Mouse (Mus musculus): Measurements from ENCODE around the gene Erich6.
"Not testable (repeated sequence)": the region's sequence is repeated elsewhere in the genome, so short reads cannot be mapped to it uniquely, and the experiment has no call there.

The Erich6 gene

DNA sequence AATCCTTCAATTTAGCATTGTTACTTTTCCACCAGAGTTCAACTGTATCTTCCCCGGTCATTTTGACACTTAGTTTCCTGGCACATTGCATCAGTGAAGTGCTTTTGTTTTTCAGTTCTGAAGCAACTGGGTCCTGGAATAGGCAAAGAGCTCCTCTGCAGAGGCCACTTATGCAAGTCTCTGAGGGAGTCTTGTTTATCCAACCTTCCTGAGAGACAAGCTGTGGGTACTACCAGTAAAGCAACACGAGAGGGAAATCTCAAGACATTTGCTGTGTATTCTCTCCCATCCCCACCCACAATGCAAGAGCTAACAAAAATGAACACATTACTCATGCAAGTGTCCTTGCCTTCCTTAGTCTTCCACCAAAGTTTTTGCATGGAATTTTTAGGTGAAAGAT lies 5.3 kb downstream of the Erich6 start:
- DNase-seq = no peak

DNA sequence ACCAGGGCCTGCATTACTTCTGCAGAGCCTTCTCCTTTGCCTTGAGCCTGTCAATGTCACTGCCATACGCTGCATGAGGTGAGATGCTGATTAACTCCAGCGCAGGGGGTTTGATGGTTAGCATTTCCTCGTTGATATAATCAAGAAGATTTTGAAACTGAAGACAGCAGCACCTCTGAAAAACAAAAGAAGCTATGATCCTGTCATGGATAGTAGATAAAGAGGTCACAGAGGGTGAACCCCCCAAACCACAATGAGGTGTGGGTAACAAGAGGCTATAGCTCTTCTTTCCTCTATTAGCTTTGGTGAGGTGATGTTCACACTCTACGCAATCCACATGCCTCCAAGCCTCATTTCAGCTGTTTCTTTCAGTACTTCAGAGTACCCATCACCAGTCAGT lies 12.0 kb downstream of the Erich6 start:
- DNase-seq = no peak

DNA sequence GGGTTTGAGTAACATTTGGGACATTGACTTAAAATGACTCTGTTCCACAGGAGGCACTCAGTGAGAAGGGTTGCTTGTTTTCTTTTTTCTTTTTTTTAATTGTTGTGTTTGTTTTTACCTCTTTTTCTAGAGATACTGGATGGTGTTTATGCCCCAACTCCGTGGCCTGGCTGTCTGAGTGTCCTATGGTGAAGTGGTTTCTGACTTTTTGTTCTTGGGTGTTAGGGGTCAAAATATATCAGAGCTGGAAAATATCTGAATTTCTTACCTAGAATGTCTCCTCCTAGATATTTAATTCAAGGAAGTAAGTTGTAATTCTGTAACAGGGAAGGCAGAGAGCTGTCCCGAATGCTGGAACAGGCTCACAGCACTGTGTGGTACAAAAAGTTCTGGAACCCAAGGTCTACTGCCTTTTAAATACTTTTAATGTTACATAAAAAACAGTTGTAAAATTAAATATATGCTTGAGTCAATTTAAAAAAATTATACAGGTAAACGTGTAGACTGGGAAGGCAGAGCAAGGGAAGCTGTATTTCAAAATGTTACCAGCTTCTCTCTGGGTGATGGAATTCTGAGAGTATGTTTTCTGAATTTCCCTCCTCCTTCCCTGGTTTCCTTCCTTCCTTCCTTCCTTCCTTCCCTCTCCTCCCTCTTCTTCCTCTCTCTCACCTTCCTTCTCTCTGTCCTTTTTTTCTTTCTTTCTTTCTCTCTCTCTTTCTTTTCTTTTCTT lies 14.2 kb downstream of the Erich6 start:
- no peak for DNase-seq

DNA sequence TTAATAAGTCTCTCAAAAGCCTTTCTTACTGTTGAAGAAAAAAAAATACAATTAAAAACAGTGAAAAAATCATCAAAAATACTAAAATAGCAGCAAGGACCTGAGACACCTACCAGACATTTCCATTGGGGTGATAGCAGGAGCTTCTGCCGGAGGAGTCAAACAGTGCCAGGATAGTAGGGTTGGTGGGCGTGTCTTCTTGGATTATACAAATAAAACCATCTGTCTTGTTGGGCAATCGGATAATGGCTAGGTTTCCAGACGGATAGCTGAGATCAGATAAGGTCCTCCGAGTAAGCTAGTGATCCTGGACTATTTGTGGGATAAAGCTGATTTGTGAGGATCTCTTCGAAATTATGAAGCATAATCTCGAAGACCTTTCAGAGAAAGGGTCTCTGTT lies 15.9 kb downstream of the Erich6 start:
- no peak for DNase-seq

DNA sequence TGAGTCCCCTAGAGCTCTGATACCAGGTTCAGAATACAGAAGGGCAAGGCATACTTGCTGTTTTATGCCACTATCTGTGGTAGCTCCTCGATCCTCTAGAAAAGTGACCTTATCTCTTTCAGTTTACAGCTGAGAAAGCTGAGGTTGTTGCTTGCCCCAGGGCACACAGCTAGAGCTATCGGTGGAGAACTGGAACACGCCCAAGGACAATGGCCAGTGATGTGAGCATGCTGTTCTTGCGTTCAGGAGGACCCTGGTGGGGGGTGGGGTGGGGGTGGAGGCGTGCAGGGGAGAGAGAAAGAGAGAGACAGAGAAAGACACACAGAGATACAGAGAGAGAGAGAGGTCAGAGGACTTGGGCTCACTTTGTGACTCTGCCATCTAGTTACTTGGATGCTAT lies 27.0 kb downstream of the Erich6 start:
- DNase-seq = no peak

DNA sequence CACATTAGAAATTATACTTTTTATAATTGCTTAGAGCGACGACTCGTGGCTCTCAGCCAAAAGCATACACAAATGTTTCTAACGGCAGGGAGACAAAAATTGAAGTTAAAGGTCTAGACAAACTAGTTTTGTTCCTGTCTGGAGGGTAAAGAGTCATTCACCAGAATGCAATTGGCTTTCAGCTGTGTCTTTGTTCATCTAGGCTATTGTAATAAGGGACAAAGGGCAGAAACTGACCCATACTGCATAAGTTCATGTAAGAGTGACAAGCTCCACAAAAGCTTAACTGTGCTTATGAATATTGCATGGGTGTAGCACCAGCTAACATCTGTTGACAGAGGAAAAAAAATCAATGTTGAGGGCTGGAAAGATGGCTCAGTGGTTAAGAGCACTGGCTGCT lies 28.5 kb downstream of the Erich6 start:
- DNase-seq = no peak

DNA sequence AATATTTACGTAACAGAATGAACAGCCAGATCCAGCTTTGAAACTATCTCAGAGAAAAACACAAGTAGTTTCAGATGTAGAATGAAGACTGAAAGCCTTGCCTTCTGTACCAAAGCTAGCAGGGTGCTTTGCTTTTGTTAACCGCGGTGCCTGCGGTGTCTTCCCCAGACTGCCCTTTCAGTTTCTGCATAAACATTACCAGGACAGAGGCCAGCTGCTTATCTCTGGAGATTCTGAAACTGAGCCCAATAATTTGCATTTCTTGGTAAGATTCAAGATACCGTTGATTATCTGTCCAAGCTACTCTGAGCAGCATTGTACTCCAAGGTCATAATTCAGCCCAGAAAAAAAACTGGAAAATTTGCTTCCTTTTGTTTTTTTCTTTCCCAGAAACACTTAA lies 43.4 kb downstream of the Erich6 start:
- DNase-seq = no peak

DNA sequence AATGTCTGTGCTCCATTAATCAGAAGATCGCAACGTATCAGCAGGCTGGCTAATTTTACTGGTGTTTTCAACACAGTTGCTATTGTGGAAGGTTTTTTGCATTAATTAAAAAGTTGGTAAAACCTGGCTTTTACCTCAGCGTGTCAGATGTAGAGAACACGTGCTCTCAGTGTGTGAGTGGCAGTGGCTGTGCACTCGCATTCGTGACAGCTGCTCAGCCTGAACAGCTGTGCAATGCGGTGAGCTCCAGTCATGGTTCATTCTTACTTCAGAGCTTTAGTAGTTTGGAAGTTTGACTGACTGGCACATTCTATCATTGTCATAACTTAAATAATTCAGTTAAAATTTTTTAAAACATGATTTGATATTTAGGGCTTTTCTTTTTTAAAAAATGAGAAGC lies 44.3 kb downstream of the Erich6 start:
- DNase-seq = not testable (repeated sequence)

DNA sequence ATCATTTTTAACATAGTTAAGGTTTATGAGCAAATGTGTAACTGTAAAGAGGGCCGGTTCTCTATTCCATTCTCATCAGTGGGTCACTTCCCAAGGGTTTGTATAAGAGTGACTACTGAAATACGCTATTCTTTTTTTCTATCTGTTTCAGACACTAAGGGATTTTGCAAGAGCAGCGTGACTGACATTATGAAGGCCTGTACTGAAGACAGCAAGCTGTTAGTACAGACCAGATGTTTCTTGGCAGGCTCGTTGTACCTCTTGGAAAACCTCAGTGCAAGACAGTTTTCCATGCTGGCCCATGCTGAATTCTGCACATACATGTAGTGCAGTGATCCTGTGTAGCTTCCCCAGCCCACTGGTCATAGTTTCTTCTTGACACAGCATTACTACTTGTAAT lies 46.5 kb downstream of the Erich6 start:
- DNase-seq = not testable (repeated sequence)

DNA sequence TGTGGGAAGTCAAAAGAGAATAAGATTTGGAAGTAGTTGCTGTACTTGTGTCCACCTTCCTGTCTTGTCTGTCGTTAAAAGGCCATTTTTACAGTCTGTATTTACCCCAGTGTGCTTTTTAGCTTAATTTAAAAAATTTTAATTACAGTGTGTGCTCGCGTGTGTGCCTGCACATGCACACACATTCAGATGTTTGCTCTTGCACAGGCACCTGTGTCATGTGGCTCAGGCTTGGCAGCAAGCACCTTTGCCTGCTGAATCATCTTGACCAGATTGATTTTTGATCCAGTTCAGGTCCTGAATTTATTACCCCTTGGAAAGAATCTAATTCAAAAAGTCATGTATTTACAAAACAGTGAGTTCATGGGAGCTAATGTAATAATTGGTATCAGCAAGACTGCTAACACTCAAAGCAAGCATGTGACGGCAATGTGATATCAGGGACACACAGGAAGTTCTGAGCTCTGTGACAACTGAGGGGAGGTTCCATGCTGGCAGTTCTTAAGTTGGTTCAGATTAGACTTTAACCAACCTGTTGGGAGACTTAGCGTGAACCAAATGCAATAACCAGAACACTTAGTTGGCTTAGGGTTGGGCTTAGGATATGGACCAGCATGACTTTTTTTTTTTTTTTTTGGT lies 54.1 kb downstream of the Erich6 start:
- DNase-seq = no peak

DNA sequence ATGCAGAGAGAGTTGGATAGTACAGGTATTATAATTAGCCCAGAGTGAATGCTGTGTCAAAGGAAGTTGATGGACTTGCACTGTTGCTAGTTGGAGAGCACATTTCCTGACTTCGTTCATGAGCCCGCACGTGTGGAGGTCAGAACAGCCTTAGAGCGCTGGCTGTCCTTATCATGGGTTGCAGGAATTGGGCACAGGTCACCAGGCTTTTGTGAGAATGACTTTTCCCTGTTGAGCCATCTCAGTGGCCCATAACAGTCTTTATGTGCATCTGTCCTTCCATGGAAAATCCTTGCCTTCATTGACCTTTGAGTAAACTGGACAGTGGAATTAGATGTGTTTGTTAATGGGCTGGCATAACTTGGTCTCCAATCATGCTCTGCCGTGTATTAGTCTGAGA lies 54.7 kb downstream of the Erich6 start:
- no peak for DNase-seq

DNA sequence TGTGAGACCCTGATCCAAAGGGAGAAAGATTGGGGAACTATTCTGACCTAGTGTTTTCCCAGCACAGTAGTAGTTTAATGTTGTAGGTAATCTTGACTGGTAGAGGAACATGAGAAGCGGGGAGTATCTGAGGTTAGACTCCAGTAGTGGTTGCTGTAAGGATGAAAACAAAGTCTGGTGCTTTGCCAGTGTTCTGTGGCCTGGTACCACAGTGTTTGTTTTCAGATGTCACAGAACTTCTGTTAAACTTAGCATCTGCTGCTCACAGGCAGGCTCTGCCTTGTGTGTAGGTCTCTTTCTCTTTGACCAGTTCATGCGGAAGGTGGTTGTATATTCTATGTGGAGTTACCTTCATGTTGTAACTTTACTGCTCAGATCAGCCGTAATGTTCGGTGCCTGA lies 55.5 kb downstream of the Erich6 start:
- no peak for DNase-seq

DNA sequence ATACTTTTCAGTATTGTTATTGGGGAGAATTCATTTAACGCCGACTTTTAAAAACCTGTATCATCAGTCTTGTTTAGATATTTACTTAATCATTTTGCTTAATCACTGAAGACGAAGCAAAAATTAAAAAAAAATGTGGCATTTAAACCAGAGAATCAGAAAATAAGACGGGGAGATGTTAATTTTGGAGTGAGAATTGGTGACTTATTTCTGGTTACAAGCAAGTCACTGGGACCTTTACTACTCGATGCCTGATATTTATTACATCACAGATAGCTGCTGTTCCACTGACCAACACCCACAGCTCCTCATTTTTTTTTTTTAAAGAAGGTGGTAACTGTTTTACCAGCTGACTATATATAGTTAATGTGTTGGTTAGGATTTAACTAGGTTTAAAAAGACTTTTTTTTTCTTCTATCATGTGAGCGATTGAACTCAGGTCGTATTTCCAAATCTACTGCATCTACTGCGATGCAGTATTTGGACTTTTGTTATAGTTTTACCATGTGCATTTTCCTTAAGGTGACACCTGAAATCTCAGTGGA lies 59.4 kb downstream of the Erich6 start:
- DNase-seq = peak; percentile 24

DNA sequence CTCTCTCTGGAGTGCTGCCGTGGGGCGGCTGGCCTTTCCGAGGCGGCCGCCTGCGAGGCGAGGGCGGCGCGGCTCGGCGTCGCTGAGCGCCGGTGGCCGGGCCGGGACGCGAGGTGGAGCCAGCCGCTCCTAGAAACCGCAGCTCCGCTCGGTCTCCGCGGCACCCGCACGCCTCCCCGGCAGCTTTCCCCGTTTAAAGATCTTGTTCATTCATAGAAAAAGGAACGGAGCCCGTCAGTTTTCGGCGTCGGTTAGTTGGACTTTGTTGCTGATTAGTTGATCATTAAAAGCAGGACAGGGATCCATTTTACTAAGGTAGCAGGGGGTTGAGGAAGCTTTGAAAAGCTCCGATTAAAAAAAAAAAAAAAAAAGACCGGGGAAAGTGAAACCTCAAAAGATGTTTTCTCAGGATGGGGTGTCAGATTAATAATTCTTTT lies 59.9 kb downstream of the Erich6 start:
- no peak for DNase-seq

DNA sequence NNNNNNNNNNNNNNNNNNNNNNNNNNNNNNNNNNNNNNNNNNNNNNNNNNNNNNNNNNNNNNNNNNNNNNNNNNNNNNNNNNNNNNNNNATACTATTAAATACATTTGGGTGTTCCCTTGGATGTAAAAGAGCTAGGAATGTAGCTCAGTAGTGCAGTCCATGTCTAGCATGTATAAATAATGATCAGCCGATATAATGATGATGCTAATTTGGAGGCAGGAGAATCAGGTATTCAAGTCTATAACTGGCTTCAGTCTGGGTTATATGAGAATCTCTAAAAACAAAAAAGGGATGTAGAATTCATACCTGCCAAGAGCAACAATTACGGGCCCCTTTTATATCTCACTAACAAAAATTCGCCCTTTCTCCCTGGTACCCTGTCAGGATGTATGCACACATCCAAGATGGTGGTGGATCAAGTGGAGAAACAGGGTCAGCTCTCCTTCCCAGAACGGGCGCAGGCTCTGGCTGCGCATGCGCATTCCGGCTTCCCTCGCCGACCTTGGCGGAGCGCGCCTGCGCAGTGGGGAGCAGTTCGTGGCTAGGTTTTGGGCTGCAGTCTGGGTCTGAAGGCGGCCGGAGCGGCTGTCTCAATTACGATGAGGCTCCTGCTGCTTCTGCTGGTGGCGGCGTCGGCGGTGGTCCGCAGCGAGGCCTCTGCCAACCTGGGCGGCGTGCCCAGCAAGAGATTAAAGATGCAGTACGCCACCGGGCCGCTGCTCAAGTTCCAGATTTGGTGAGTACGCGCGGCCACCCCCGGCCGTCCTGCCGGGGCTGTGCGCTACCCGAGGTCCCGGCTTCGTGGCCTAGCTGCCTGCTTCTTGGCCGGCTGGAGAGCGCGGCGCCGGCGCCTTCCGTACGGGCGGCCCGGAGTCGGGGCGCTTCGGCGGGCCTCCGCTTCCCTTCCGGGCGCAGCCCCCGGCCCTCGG lies 60.6 kb downstream of the Erich6 start, which contains the start of gene Selenot:
Selenot (plus strand) TSS at position 500 of the 930 bp plus-strand sequence.
- peak; percentile 98 for DNase-seq

DNA sequence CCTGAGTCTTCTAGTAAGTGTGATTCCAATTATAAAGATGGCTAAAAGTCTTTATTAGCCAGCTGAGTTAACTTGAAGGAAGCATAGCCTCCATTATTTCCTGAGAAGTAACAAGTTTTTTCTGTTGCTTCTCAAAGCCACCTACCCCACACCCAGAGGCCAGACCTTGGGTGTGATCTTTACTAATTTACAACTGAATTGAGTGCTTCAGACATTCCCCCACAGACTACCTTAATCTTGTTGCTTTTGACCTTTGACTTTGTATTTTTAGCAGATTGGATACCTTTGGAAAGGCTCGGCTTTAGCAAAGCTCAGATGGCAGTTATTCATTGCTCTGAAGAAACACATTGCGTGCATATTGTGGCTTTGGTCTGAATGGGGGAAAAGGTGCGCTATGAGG lies 66.2 kb downstream of the Erich6 start:
- no peak for DNase-seq
